Mouse (Mus musculus): ENCODE results near the gene Stx1b. TPM values are rescaled to one million over a fixed set of nuclear protein-coding genes. Genes with fewer than 3 reads are reported as not detected.

Gene Stx1b
- polyA plus RNA-seq, 1 experiment: 0.20 TPM

GRCm38 (mm10) chr7:127763642-127764041 is 60.7 kb downstream of the Stx1b start:
- no peaks in the 10 kb centered on the region for H3K79me2 ChIP-seq (ENCODE audit: control insufficient read depth, insufficient read depth)
- H3K4me3 ChIP-seq: no peak overlapping the region
- H3K4me2 ChIP-seq (ENCODE audit: low read depth): no peak overlapping the region
- TF ChIP-seq MYOG (IDR thresholded peaks at IDR 0.05; ENCODE audit: control insufficient read depth in 1 of 3, insufficient read depth in 1 of 3, insufficient read length in 2 of 3, low read depth in 2 of 3) (no peak), SRF (IDR thresholded peaks at IDR 0.05; ENCODE audit: control insufficient read depth, insufficient read length, low read depth) (no peak), USF1 (IDR thresholded peaks at IDR 0.05; ENCODE audit: low read depth) (no peak)
- H3ac ChIP-seq (ENCODE audit: control insufficient read depth, insufficient read length): no peak overlapping the region
- H3K36me3 ChIP-seq (ENCODE audit: control insufficient read depth, insufficient read depth): peaks cover 14% of the 10 kb centered on the region
- H3K27me3 ChIP-seq (ENCODE audit: control insufficient read depth, insufficient read depth, insufficient read length): no peaks in the 10 kb centered on the region

GRCm38 (mm10) chr7:127761026-127761425 is 63.3 kb downstream of the Stx1b start:
- Histone ChIP-seq H3K4me2 (ENCODE audit: low read depth) (no peak overlapping the region), H3K36me3 (ENCODE audit: control insufficient read depth, insufficient read depth) (peaks cover 22% of the 10 kb centered on the region)
- TF ChIP-seq TCF3 (IDR thresholded peaks at IDR 0.05; ENCODE audit: insufficient read length, low read depth) (no peak), POLR2A (IDR thresholded peaks at IDR 0.05; ENCODE audit: insufficient read length, low read depth) (no peak), POLR2AphosphoS2 (IDR thresholded peaks at IDR 0.05; ENCODE audit: insufficient read length, low read depth) (no peak), MYOD1 (IDR thresholded peaks at IDR 0.05; ENCODE audit: control insufficient read depth in 1 of 3, insufficient read length in 2 of 3, low read depth in 2 of 3) (no peak), USF1 (IDR thresholded peaks at IDR 0.05; ENCODE audit: low read depth) (no peak), SRF (IDR thresholded peaks at IDR 0.05; ENCODE audit: control insufficient read depth, insufficient read length, low read depth) (no peak), MAX (IDR thresholded peaks at IDR 0.05; ENCODE audit: low read depth) (no peak), MYOG (IDR thresholded peaks at IDR 0.05; ENCODE audit: control insufficient read depth in 1 of 3, insufficient read depth in 1 of 3, insufficient read length in 2 of 3, low read depth in 2 of 3) (no peak), TCF12 (IDR thresholded peaks at IDR 0.05; ENCODE audit: insufficient read depth, poor library complexity, severe bottlenecking) (no peak), REST (IDR thresholded peaks at IDR 0.05; ENCODE audit: insufficient read depth, insufficient read length) (no peak), CEBPB (IDR thresholded peaks at IDR 0.05; ENCODE audit: insufficient read depth, poor library complexity, severe bottlenecking) (no peak), E2F4 (IDR thresholded peaks at IDR 0.05; ENCODE audit: insufficient read depth) (no peak)

GRCm38 (mm10) chr7:127760478-127760877 is 63.9 kb downstream of the Stx1b start:
- Histone ChIP-seq H3ac (ENCODE audit: control insufficient read depth, insufficient read length) (no peak overlapping the region), H3K36me3 (ENCODE audit: control insufficient read depth, insufficient read depth) (peaks cover 25% of the 10 kb centered on the region), H3K4me3 (no peak overlapping the region), H3K79me2 (ENCODE audit: control insufficient read depth, insufficient read depth) (peaks cover 7% of the 10 kb centered on the region), H3K27me3 (ENCODE audit: control insufficient read depth, insufficient read depth, insufficient read length) (no peaks in the 10 kb centered on the region), H3K4me2 (ENCODE audit: low read depth) (no peak overlapping the region)
- TF ChIP-seq SRF (IDR thresholded peaks at IDR 0.05; ENCODE audit: control insufficient read depth, insufficient read length, low read depth) (no peak), MAX (IDR thresholded peaks at IDR 0.05; ENCODE audit: low read depth) (no peak), MYOG (IDR thresholded peaks at IDR 0.05; ENCODE audit: control insufficient read depth in 1 of 3, insufficient read depth in 1 of 3, insufficient read length in 2 of 3, low read depth in 2 of 3) (no peak), POLR2A (IDR thresholded peaks at IDR 0.05; ENCODE audit: insufficient read length, low read depth) (no peak), MYOD1 (IDR thresholded peaks at IDR 0.05; ENCODE audit: control insufficient read depth in 1 of 3, insufficient read length in 2 of 3, low read depth in 2 of 3) (no peak), E2F4 (IDR thresholded peaks at IDR 0.05; ENCODE audit: insufficient read depth) (no peak), USF1 (IDR thresholded peaks at IDR 0.05; ENCODE audit: low read depth) (no peak), TCF12 (IDR thresholded peaks at IDR 0.05; ENCODE audit: insufficient read depth, poor library complexity, severe bottlenecking) (no peak), REST (IDR thresholded peaks at IDR 0.05; ENCODE audit: insufficient read depth, insufficient read length) (no peak), TCF3 (IDR thresholded peaks at IDR 0.05; ENCODE audit: insufficient read length, low read depth) (no peak), POLR2AphosphoS2 (IDR thresholded peaks at IDR 0.05; ENCODE audit: insufficient read length, low read depth) (no peak), CEBPB (IDR thresholded peaks at IDR 0.05; ENCODE audit: insufficient read depth, poor library complexity, severe bottlenecking) (no peak)

More at GRCm38 (mm10) chr7:127761026-127761425, 63.3 kb downstream of the Stx1b start:
- H3K27me3 ChIP-seq (ENCODE audit: control insufficient read depth, insufficient read depth, insufficient read length): no peaks in the 10 kb centered on the region
- H3K79me2 ChIP-seq (ENCODE audit: control insufficient read depth, insufficient read depth): peaks cover 7% of the 10 kb centered on the region
- no peak overlapping the region for H3ac ChIP-seq (ENCODE audit: control insufficient read depth, insufficient read length)
- H3K4me3 ChIP-seq: no peak overlapping the region

GRCm38 (mm10) chr7:127759716-127760115 is 64.6 kb downstream of the Stx1b start:
- Histone ChIP-seq H3ac (ENCODE audit: control insufficient read depth, insufficient read length) (no peak overlapping the region), H3K36me3 (ENCODE audit: control insufficient read depth, insufficient read depth) (peaks cover 21% of the 10 kb centered on the region), H3K27me3 (ENCODE audit: control insufficient read depth, insufficient read depth, insufficient read length) (no peaks in the 10 kb centered on the region), H3K4me3 (no peak overlapping the region), H3K4me2 (ENCODE audit: low read depth) (no peak overlapping the region), H3K79me2 (ENCODE audit: control insufficient read depth, insufficient read depth) (peaks cover 7% of the 10 kb centered on the region)
- no peak for TF ChIP-seq POLR2A (IDR thresholded peaks at IDR 0.05; ENCODE audit: insufficient read length, low read depth)
- no peak for TF ChIP-seq POLR2AphosphoS2 (IDR thresholded peaks at IDR 0.05; ENCODE audit: insufficient read length, low read depth)
- no peak for TF ChIP-seq MYOD1 (IDR thresholded peaks at IDR 0.05; ENCODE audit: control insufficient read depth in 1 of 3, insufficient read length in 2 of 3, low read depth in 2 of 3)
- no peak for TF ChIP-seq TCF12 (IDR thresholded peaks at IDR 0.05; ENCODE audit: insufficient read depth, poor library complexity, severe bottlenecking)
- no peak for TF ChIP-seq CEBPB (IDR thresholded peaks at IDR 0.05; ENCODE audit: insufficient read depth, poor library complexity, severe bottlenecking)
- no peak for TF ChIP-seq REST (IDR thresholded peaks at IDR 0.05; ENCODE audit: insufficient read depth, insufficient read length)
- TF ChIP-seq MYOG (IDR thresholded peaks at IDR 0.05; ENCODE audit: control insufficient read depth in 1 of 3, insufficient read depth in 1 of 3, insufficient read length in 2 of 3, low read depth in 2 of 3): no peak
- no peak for TF ChIP-seq SRF (IDR thresholded peaks at IDR 0.05; ENCODE audit: control insufficient read depth, insufficient read length, low read depth)
- no peak for TF ChIP-seq E2F4 (IDR thresholded peaks at IDR 0.05; ENCODE audit: insufficient read depth)
- no peak for TF ChIP-seq USF1 (IDR thresholded peaks at IDR 0.05; ENCODE audit: low read depth)
- no peak for TF ChIP-seq MAX (IDR thresholded peaks at IDR 0.05; ENCODE audit: low read depth)
- no peak for TF ChIP-seq TCF3 (IDR thresholded peaks at IDR 0.05; ENCODE audit: insufficient read length, low read depth)

Other genes starting within 250 kb of the Stx1b start
- gene Ccdc189, start 236.0 kb downstream of the Stx1b start, polyA plus RNA-seq (2012; fragmentation: generic; extraction: Trizol): 6.1 TPM
- gene Rnf40, start 235.8 kb downstream of the Stx1b start, polyA plus RNA-seq (2012; fragmentation: generic; extraction: Trizol): 32.2 TPM
- 6.3 TPM for gene Zfp629, start 208.8 kb downstream of the Stx1b start, polyA plus RNA-seq (2012; fragmentation: generic; extraction: Trizol)
- 94.7 TPM for gene Bcl7c, start 115.6 kb downstream of the Stx1b start, polyA plus RNA-seq (2012; fragmentation: generic; extraction: Trizol)
- 8.9 TPM for gene Ctf1, start 111.8 kb downstream of the Stx1b start, polyA plus RNA-seq (2012; fragmentation: generic; extraction: Trizol)
- gene Ctf2, start 92.4 kb downstream of the Stx1b start, polyA plus RNA-seq (2012; fragmentation: generic; extraction: Trizol): 0.14 TPM
- 11.9 TPM for gene Fbxl19, start 80.0 kb downstream of the Stx1b start, polyA plus RNA-seq (2012; fragmentation: generic; extraction: Trizol)
- 16.3 TPM for gene Orai3, start 54.7 kb downstream of the Stx1b start, polyA plus RNA-seq (2012; fragmentation: generic; extraction: Trizol)
- 13.7 TPM for gene Setd1a, start 47.9 kb downstream of the Stx1b start, polyA plus RNA-seq (2012; fragmentation: generic; extraction: Trizol)
- 1.4 TPM for gene Gm49388, start 38.9 kb downstream of the Stx1b start, polyA plus RNA-seq (2012; fragmentation: generic; extraction: Trizol)
- gene Hsd3b7, start 23.9 kb downstream of the Stx1b start, polyA plus RNA-seq (2012; fragmentation: generic; extraction: Trizol): 15.0 TPM
- 73.0 TPM for gene Stx4a, start 255 bp downstream of the Stx1b start, polyA plus RNA-seq (2012; fragmentation: generic; extraction: Trizol)
- gene Zfp646, start 51.7 kb upstream of the Stx1b start, polyA plus RNA-seq (2012; fragmentation: generic; extraction: Trizol): 16.7 TPM
- 7.9 TPM for gene Zfp668, start 52.3 kb upstream of the Stx1b start, polyA plus RNA-seq (2012; fragmentation: generic; extraction: Trizol)
- gene Prss53, start 66.4 kb upstream of the Stx1b start, polyA plus RNA-seq (2012; fragmentation: generic; extraction: Trizol): 0.74 TPM
- not detected for gene Gm21974, start 70.9 kb upstream of the Stx1b start, polyA plus RNA-seq (2012; fragmentation: generic; extraction: Trizol)
- 65.9 TPM for gene Vkorc1, start 71.1 kb upstream of the Stx1b start, polyA plus RNA-seq (2012; fragmentation: generic; extraction: Trizol)
- gene Bckdk, start 79.5 kb upstream of the Stx1b start, polyA plus RNA-seq (2012; fragmentation: generic; extraction: Trizol): 53.2 TPM
- 26.4 TPM for gene Kat8, start 88.0 kb upstream of the Stx1b start, polyA plus RNA-seq (2012; fragmentation: generic; extraction: Trizol)
- gene Prss8, start 105.6 kb upstream of the Stx1b start, polyA plus RNA-seq (2012; fragmentation: generic; extraction: Trizol): 0.06 TPM
- 10.6 TPM for gene Prss36, start 122.2 kb upstream of the Stx1b start, polyA plus RNA-seq (2012; fragmentation: generic; extraction: Trizol)
- 231 TPM for gene Fus, start 142.9 kb upstream of the Stx1b start, polyA plus RNA-seq (2012; fragmentation: generic; extraction: Trizol)
- gene Pycard, start 169.3 kb upstream of the Stx1b start, polyA plus RNA-seq (2012; fragmentation: generic; extraction: Trizol): 3.9 TPM
- 468 TPM for gene Trim72, start 179.4 kb upstream of the Stx1b start, polyA plus RNA-seq (2012; fragmentation: generic; extraction: Trizol)
- 0.14 TPM for gene Itgam, start 238.1 kb upstream of the Stx1b start, polyA plus RNA-seq (2012; fragmentation: generic; extraction: Trizol)
- gene Gm49368, start 238.1 kb upstream of the Stx1b start, polyA plus RNA-seq (2012; fragmentation: generic; extraction: Trizol): not detected

Measured in myocyte (in vitro differentiated cells).